Mouse (Mus musculus) midbrain, embryonic 14.5 days (tissue): ENCODE data around the gene Kif13a. TPM values are rescaled to one million over a fixed set of nuclear protein-coding genes. Genes with fewer than 3 reads are reported as not detected.

Experiments
- ATAC-seq: fragments of 200-750 bp; cut with Nextera tagmentation; 2 replicates; pipeline ENCODE4 v1.8.0; 2017; ENCODE audit warnings: moderate number of reproducible peaks, moderate library complexity; ENCODE audit not compliant: low FRiP score, low TSS enrichment
- DNase-seq: peaks from one replicate; pipeline ENCODE4 v3.0.0-alpha.2; 2015
- H3K27ac ChIP-seq: fragments of 300-500 bp; sonication (generic); replicated peaks from 2 replicates; pipeline ENCODE4 v1.5.1; 2014; ENCODE audit warnings: mild to moderate bottlenecking, low read depth, low read length, moderate library complexity
- H3K27me3 ChIP-seq: fragments of 300-500 bp; sonication (generic); 2 replicates; pipeline ENCODE4 v1.6.1; 2014; ENCODE audit warnings: low read length, control low read depth, mixed read lengths; ENCODE audit not compliant: control insufficient read depth, insufficient read depth
- H3K36me3 ChIP-seq: fragments of 300-500 bp; sonication (generic); 2 replicates; pipeline ENCODE4 v1.6.1; 2014; ENCODE audit warnings: low read length, control low read depth; ENCODE audit not compliant: control insufficient read depth, insufficient read depth
- H3K4me1 ChIP-seq: fragments of 300-500 bp; sonication (generic); 2 replicates; pipeline ENCODE4 v1.6.1; 2014; ENCODE audit warnings: mild to moderate bottlenecking, antibody characterized with exemption, low read length, control low read depth; ENCODE audit not compliant: control insufficient read depth, insufficient read depth
- H3K4me2 ChIP-seq: fragments of 300-500 bp; sonication (generic); 2 replicates; pipeline ENCODE4 v1.6.1; 2014; ENCODE audit warnings: mild to moderate bottlenecking, low read length, moderate library complexity
- H3K4me3 ChIP-seq: fragments of 300-500 bp; sonication (generic); replicated peaks from 2 replicates; pipeline ENCODE4 v1.5.1; 2014; ENCODE audit warnings: low read depth, low read length
- H3K9ac ChIP-seq: fragments of 300-500 bp; sonication (generic); replicated peaks from 2 replicates; pipeline ENCODE4 v1.6.1; 2014; ENCODE audit warnings: mild to moderate bottlenecking, low read length, moderate library complexity
- H3K9me3 ChIP-seq: fragments of 300-500 bp; sonication (generic); 2 replicates; pipeline ENCODE4 v1.6.1; 2016; ENCODE audit warnings: low read length, control low read depth, mixed read lengths; ENCODE audit not compliant: control insufficient read depth
- WGBS: fragments of 180-500 bp; shearing (Covaris S2); extraction: QIAGEN DNeasy Blood & Tissue Kit; methylation state at CpG from one replicate; pipeline ENCODE4 v1.1.7; 2014; 5-methylcytosine and 5-hydroxymethylcytosine counted together
- polyA plus RNA-seq: library from polyadenylated mRNA; unstranded; fragments of >200 nt; fragmentation: Nextera tagmentation; extraction: Ambion mirVana; gene quantifications from 2 replicates; pipeline ENCODE4 v1.2.1, GENCODE M21; 2014

Gene Kif13a
- polyA plus RNA-seq, 1 experiment from 2014 or later: 14.2 TPM

DNA sequence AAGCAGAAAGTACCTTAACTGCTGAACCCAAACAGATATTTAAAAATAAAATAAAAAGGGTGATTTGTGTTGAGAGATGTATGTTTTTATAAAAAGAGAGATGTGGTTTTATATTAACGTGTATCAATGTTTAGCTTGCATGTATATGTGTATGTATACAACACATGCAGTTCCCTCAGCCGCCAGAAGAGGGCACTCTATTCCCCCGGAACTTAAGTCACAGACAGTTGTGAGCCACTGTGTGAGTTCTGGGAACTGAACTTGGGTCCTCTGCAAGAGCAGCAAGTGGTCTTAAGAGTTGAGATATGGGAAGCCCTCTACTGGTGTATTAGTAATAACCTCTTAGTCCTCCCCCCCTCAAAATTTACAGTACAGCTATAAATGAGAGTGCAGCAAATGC is 96.7 kb downstream of the Kif13a start:
- no peak overlapping the region for H3K27ac ChIP-seq
- H3K4me1 ChIP-seq: no peaks in the 10 kb centered on the region
- DNase-seq (peak; percentile 14), ATAC-seq (no peak)
- H3K4me2 ChIP-seq: no peak overlapping the region
- no peak overlapping the region for H3K9ac ChIP-seq
- H3K27me3 ChIP-seq: no peaks in the 10 kb centered on the region
- WGBS: 77% methylated on average over 3 of the region's 3 CpGs
- no peaks in the 10 kb centered on the region; the same call in 1 of the 2 replicates for H3K9me3 ChIP-seq
- peaks cover 21% of the 10 kb centered on the region for H3K36me3 ChIP-seq
- no peak overlapping the region for H3K4me3 ChIP-seq

DNA sequence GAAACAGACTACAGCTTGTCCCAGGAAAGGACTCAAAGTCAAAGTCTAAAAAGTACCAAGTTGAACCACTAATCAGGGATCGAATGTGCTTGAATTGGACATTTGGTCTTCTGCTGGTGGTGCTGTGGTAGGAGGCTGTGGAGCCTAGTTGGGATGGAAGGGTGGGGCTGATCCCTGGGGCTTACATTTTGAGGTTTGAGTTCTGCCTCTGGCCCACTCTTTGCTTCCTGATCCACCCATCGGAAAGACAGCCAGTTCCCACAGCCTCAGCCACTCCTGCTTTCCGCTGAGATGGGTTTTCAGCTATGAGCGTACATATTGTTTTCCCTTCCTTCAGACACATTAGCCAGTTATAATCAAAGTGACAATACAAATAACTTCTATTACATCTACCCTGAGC is 106.4 kb downstream of the Kif13a start:
- H3K36me3 ChIP-seq: peaks cover 14% of the 10 kb centered on the region; the same call in 1 of the 2 replicates
- no peak overlapping the region for H3K4me3 ChIP-seq
- no peak overlapping the region for H3K27ac ChIP-seq
- H3K27me3 ChIP-seq: no peaks in the 10 kb centered on the region
- no peak for ATAC-seq
- H3K4me1 ChIP-seq: peaks cover 16% of the 10 kb centered on the region
- H3K4me2 ChIP-seq: no peak overlapping the region
- WGBS: over 99% methylated on average over 4 of the region's 4 CpGs
- DNase-seq: no peak
- no peak overlapping the region for H3K9ac ChIP-seq
- no peaks in the 10 kb centered on the region for H3K9me3 ChIP-seq

DNA sequence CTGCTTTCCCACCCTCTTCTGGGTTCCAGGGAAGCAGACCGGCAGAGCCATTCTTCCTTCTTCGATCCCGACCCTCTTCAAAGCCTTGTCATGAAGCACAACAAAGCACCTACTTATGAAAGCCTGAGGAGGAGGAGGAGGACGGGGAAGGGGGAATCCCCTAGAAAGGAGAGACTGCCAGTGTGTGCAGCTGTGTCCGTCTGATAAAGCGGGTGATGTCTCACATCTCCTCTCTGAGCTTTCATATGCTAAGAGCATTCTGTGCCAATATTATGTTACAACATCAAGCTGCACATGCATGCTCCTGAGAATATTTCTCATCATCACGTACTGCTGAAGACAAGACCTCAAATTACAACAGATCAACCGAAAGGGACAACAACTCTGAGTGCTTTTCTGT is 107.5 kb downstream of the Kif13a start:
- H3K4me1 ChIP-seq: peaks cover 16% of the 10 kb centered on the region
- DNase-seq: no peak
- H3K36me3 ChIP-seq: peaks cover 14% of the 10 kb centered on the region; the same call in 1 of the 2 replicates
- no peaks in the 10 kb centered on the region for H3K9me3 ChIP-seq
- no peak overlapping the region for H3K27ac ChIP-seq
- H3K4me3 ChIP-seq: no peak overlapping the region
- no peak overlapping the region for H3K4me2 ChIP-seq
- no peaks in the 10 kb centered on the region for H3K27me3 ChIP-seq
- WGBS: 74% methylated on average over 8 of the region's 8 CpGs
- no peak overlapping the region for H3K9ac ChIP-seq
- no peak for ATAC-seq

DNA sequence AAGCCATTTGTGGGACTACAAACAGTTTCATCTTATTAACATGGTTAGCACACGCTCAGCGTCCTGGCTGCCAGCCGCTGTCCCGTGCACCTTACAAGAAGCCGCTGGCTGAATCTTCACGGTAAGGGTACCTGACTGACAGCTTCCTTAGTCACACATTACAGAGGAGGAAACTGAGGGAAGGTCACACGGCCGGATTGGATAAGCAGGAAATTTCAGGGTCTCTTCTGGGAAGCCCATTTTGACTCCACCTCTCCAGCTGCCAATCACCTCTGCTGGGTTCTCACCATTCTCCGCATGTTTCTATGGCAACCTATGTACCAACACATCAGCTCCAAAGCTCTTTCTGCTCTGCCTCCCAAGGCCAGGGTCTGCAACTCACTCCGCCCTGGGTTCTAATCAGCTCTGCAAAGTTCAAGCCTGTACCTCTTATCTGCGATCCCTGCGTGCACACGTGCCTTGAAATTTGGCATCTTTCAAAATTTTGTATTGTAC is 109.9 kb downstream of the Kif13a start:
- H3K36me3 ChIP-seq: peaks cover 13% of the 10 kb centered on the region; the same call in 1 of the 2 replicates
- H3K9ac ChIP-seq: no peak overlapping the region
- peak overlapping the region; percentile 60 for H3K27ac ChIP-seq
- 0 out of 2 replicates have a peak overlapping the region, but pooled peaks have one; percentile 9 for H3K4me3 ChIP-seq
- H3K27me3 ChIP-seq: no peaks in the 10 kb centered on the region
- ATAC-seq (peak; percentile 66; the same call in 1 of the 2 replicates), DNase-seq (peak; percentile 84)
- H3K4me2 ChIP-seq: peak overlapping the region; percentile 43
- H3K9me3 ChIP-seq: no peaks in the 10 kb centered on the region
- peaks cover 16% of the 10 kb centered on the region for H3K4me1 ChIP-seq
- WGBS: 39% methylated on average over 13 of the region's 13 CpGs

DNA sequence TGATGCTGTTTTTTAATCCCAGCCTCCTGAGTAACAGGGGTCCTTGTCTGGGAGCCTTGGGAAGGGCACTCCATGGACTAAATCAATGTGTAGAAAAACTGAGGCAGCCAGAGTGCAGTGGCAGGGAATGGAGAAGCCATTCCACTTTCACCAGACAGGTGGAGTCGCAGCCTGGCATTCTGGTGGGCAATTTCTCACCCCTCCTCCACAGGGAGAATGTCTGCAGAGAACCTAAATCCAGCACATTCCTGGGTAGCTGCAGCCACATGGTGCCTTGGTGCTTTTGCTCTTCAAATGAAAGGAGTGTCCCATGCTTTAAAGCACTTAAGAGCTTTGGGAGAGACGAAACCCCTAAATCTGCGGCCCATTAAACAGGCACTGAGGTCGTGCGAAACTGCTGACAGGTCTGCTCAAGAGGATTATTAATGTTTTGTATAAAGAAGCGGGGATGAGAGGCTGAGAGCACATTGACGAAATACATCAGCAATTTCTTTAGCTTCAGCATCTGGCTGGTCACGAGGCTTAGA is 110.4 kb downstream of the Kif13a start:
- 29% methylated on average over 8 of the region's 8 CpGs for WGBS
- Histone ChIP-seq H3K36me3 (peaks cover 14% of the 10 kb centered on the region; the same call in 1 of the 2 replicates), H3K27me3 (no peaks in the 10 kb centered on the region), H3K4me3 (0 out of 2 replicates have a peak overlapping the region, but pooled peaks have one; percentile 9), H3K27ac (peak overlapping the region; percentile 60), H3K4me1 (peaks cover 16% of the 10 kb centered on the region), H3K4me2 (peak overlapping the region; percentile 43), H3K9me3 (no peaks in the 10 kb centered on the region), H3K9ac (no peak overlapping the region)
- DNase-seq (peak; percentile 58), ATAC-seq (no peak)

DNA sequence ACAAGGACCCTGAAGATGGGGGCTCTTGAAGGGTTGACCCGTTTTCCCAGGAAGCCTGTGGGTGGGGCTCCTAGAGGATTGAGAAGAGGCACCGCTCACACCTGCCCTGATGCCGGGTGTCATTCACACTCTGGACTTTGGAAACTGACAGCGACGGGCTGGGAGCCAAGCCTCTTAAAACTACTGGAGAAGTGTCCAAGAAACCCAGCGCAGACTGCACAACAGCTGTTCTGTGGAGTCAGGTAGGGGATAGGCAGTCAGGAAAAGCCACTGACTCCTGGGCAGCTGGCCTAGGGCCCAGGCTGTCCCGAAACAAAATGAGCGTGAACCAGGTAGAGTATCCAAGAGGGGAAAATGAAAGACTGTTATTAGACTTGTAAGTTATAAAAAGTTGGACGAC is 111.3 kb downstream of the Kif13a start:
- Histone ChIP-seq H3K36me3 (peaks cover 22% of the 10 kb centered on the region), H3K4me1 (peaks cover 16% of the 10 kb centered on the region), H3K9ac (no peak overlapping the region), H3K4me2 (no peak overlapping the region), H3K9me3 (no peaks in the 10 kb centered on the region), H3K27me3 (no peaks in the 10 kb centered on the region), H3K27ac (no peak overlapping the region), H3K4me3 (no peak overlapping the region)
- ATAC-seq (no peak), DNase-seq (no peak)
- 88% methylated on average over 9 of the region's 9 CpGs for WGBS

DNA sequence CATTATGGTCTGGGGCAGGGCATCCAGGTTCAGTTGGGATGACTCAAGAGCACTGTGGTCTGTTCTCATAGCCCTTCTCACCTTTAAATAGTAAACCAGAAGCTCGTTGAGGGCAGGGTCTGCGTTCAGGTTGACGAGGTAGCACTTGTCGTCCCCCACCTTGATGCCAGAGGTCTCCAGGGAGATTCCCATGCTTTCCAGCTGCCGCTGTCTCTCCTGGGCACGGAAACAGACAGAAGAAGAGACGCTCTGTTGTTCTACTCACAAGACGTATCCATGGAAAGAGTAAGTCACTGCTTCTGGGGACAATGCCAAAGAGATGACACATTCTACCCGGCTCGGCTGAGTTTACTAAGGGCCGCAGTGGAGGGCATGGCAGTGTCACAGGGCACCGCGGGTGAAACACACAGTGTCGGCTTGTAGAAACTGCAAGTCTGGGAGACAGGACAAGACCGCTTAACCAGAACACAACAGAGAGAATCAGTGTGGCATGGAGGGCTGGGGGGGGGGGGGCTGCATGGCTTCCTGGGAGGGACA is 117.0 kb downstream of the Kif13a start:
- Histone ChIP-seq H3K4me1 (no peaks in the 10 kb centered on the region), H3K4me3 (no peak overlapping the region), H3K9ac (no peak overlapping the region), H3K9me3 (0 out of 2 replicates have a peak, but pooled peaks cover 3% of the 10 kb centered on the region), H3K27me3 (no peaks in the 10 kb centered on the region), H3K4me2 (no peak overlapping the region), H3K36me3 (peaks cover 46% of the 10 kb centered on the region), H3K27ac (no peak overlapping the region)
- no peak for DNase-seq
- 92% methylated on average over 15 of the region's 15 CpGs for WGBS
- no peak for ATAC-seq

DNA sequence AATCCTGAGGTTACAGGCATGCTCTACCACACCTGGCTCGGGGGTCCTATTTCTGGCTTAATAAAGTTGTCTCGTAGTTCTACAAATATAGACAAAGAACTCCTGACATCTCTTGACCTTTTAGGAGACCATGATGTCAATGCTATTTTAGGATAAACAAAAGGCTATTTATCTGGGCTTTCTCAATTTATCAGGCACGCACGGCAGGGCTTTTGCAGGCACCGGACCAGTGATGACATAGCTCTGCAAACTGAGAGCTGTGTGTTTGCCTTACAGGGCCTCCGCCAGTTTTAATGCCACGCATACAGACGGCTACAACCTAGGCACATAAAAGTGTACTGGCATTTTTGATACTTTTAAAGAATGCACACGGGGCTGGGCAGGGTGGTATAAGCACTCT is 118.0 kb downstream of the Kif13a start:
- Histone ChIP-seq H3K27ac (no peak overlapping the region), H3K4me3 (no peak overlapping the region), H3K9ac (no peak overlapping the region), H3K27me3 (no peaks in the 10 kb centered on the region), H3K4me1 (no peaks in the 10 kb centered on the region), H3K36me3 (peaks cover 48% of the 10 kb centered on the region), H3K4me2 (no peak overlapping the region), H3K9me3 (0 out of 2 replicates have a peak, but pooled peaks cover 3% of the 10 kb centered on the region)
- ATAC-seq: no peak
- WGBS: 75% methylated on average over 9 of the region's 9 CpGs
- DNase-seq: no peak

DNA sequence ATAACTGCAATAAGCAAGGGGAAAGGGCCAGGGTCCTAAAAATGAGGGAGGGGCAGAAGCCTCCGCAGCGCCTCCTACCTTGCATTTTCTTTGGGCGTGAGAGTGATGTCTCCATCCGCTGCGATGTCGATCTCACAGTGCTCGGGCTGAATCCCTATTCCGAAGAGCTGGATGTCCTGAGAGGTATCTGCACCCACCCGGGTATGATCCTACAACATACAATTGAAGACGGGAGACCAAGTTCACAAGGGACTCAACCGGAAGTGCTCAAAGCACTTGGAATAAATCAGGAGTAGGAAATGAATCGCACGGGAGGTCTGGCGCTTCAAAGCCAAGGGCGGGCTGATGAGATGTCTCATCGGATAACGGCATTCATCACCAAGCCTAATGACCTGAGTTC is 119.1 kb downstream of the Kif13a start:
- H3K9ac ChIP-seq: no peak overlapping the region
- H3K4me1 ChIP-seq: no peaks in the 10 kb centered on the region
- no peak overlapping the region for H3K4me2 ChIP-seq
- peaks cover 48% of the 10 kb centered on the region for H3K36me3 ChIP-seq
- 0 out of 2 replicates have a peak, but pooled peaks cover 3% of the 10 kb centered on the region for H3K9me3 ChIP-seq
- ATAC-seq: no peak
- no peak overlapping the region for H3K4me3 ChIP-seq
- no peaks in the 10 kb centered on the region for H3K27me3 ChIP-seq
- no peak overlapping the region for H3K27ac ChIP-seq
- 98% methylated on average over 17 of the region's 17 CpGs for WGBS
- DNase-seq: no peak
